Mouse (Mus musculus) cerebellum, adult 2 months (tissue): ENCODE measurements around the gene Clmn.

ENCODE experiments used
- CTCF ChIP-seq: fragments of 200-500 bp; IDR thresholded peaks from 2 replicates; pipeline ENCODE4 v1.5.1; 2011; ENCODE audit warnings: low read depth, mild to moderate bottlenecking, control low read depth, low read length, moderate library complexity, borderline replicate concordance; ENCODE audit not compliant: insufficient read depth
- POLR2A ChIP-seq: fragments of 200-500 bp; IDR thresholded peaks from 2 replicates; pipeline ENCODE4 v1.6.1; 2011; ENCODE audit warnings: low read length, control low read depth, borderline replicate concordance; ENCODE audit not compliant: insufficient read depth

- TF ChIP-seq POLR2A (no peak), CTCF (no peak)
These were observed 133.1 kb downstream of the Clmn start for GRCm38 (mm10) chr12:104731782-104732181.
